Mouse (Mus musculus) thymus, postnatal 10 days (tissue): ENCODE results near the gene Acot12.

Source experiments
- DNase-seq, 2 experiments: peaks; one replicate each; pipeline ENCODE4 v3.0.0; 2021; ENCODE audit warnings: low spot score in 2 of 2

The Acot12 gene

DNA sequence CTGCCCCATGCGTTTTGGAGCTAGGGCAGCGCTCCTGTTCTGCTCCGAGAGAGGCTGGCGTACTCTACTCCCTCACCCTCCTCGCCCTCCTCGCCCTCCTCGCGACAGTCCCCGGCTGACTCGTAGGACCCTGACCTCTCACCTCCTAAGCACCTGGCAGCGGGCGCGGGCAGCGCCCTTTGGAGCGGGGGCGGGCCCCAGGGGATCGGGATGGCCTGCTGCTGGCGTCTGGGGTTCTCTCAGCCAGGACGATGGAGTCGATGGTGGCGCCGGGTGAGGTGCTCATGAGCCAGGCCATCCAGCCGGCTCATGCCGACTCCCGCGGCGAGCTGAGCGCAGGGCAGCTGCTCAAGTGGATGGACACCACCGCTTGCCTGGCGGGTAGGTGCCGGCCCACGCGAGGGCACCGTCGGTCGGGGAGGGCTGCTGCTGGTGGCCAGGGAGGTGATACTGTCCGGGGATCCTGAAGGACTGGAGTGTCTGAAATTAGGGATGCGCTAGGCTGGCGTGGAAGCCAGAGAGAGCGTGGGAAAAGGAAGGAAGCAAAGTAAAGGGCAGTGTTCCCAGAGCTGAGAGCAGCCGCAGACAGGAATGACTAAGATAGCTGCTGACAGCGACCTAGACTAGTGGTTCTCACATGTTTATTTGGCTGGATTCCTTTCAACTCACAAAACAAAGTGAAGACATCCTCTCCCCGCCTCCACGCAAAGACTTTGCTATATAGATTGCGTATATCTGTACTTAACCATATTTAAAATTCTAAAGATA is at the start of gene Acot12:
Gene Acot12, plus strand, starts transcription at position 233 of the 768 bp plus-strand sequence.
- DNase-seq: no peak

DNA sequence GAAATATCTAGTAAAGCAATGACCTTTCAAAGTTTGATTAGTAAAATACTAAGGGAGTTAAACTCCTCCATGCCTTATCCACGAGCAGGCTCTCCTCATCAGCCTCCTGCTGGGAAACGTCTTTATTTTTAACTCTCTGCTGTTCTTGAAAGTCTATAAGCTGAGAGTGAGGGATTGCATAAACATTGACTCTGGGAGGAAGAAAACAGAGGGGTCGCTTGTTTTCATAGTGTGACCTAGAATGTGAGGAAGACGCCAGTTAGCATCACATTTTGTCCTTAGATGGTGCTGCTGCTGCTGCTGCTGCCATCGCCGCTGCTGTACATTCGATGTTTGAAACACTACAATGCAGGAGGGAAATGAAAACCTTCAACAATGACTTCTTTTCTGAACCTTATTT is 47.7 kb upstream of the Acot12 start:
- DNase-seq: no peak

DNA sequence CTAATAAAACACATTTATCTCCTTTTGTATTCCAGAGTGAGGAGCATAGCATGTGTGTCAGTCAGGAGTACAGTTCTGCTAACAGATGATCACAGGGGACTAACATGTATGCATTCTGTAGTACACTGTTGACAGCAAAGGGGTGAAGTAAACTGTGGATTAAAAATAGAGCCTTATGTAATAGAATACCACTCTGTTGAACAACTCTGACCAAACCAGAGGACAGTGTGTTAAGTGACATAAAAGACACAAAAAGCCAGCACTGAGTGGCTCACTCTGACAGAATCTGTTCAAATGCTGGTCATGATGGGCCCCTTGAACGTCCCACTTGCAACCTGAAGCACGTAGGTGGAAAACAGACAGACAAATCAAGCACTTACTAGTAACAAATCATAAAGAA is 45.9 kb upstream of the Acot12 start:
- DNase-seq: no peak

DNA sequence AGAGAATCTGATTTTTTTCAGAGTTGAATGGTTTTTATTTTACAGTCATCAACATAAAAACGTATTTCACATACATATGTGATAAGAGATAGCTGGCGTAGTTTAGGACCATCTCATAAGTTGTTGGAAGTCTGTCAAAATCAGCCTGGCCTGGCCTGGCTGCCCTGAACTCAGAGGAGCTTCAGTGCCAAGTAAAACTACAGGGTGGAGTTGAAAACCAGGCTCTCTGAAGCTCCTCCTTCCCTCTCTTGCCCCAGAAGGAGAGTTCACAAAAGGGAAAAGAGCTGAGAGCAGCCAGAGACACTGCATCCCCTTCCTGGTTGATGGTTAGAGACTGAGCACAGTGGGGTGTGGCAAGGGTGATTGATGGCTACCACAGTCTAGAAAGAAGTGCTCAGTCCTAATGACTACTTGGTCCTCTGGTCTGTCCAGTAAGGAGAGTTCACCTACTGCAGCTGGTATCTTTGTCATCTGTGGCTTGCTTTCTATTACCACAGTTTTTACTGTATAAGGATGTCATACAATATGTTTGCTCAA is 45.1 kb upstream of the Acot12 start:
- no peak for DNase-seq

DNA sequence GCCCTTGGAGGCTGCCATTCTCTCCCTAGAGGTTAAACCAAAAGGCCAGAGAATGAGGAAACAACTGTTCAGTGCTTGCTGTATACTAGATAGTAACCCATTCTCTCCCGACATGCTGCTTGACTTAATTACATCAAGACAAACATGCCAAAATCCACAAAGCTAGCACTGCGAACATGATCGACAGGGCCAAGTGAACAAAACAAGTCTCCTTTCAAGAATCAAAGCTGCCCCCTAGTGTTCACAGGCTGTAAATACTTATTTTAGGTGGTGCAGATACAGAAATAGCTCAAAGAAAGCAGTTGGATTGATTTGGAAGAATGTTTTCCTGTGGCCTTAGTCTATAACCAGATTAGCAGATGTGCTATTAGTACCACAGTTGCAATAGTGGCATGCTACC is 44.3 kb upstream of the Acot12 start:
- DNase-seq: peak; percentile 15 to 74

DNA sequence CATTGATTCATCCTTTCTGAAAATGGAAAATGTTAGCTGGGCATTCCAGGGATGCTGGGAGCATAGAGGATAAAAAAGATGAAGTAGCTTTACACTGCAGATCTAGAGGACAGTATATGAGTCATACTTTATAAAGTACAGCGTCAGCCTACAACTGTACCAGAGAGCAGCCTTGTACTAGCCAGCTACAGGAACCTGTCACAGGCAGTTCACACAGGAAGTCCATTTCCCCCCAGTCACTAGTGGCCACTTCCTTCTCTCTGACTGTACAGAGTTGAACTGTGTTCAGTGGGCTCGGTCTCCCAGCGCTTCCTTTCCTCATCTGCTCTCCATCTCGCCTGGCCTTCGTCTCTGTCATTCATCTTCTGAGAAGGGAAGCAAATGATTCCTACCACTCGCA is 39.0 kb upstream of the Acot12 start:
- no peak for DNase-seq

DNA sequence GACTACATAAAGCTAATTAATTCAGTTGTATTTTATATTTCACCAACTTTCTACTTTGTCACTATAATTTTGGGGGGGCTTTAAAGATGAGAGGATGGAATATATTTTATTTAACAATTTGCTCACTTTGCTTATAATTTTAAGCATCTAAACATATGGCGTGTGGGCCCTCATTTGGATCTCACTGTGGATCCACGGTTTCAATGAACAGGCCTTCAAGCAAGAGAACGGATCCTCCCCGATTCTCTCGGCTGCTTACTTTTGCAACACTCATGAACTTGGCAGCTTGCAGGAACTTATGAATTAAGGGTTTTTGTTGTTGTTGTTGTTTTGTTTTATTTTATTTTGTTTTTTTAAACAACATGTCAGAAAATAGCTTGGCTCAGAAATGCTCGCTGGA is 21.8 kb upstream of the Acot12 start:
- no peak for DNase-seq

DNA sequence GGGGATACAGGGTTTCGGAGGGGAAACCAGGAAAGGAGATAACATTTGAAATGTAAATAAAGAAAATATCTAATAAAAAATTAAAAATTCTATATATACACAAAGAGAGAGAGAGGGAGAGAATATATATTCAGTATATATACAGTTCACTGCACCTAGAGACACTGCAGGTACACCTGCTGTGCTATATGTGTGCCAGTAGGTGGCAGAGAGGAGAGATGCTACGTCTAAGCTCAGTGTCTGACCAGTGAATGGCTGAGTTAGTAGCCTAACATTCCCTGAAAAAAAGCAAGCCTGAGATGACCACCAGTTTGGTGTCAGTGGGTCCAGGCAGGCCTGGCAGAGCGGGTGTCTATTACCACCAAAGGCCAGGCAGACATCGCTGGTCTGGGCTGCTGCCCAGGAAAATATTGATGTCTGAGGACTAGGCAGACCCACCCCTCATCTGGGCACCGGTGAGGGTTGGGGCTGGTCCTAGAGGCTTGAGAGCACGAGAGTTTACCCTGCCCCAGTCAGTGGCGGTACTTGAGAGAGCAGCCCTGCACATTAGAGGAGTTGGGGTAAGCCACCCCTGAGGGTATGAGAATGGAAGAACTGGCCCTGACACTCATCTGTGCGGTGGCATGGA is 18.1 kb upstream of the Acot12 start:
- no peak for DNase-seq

DNA sequence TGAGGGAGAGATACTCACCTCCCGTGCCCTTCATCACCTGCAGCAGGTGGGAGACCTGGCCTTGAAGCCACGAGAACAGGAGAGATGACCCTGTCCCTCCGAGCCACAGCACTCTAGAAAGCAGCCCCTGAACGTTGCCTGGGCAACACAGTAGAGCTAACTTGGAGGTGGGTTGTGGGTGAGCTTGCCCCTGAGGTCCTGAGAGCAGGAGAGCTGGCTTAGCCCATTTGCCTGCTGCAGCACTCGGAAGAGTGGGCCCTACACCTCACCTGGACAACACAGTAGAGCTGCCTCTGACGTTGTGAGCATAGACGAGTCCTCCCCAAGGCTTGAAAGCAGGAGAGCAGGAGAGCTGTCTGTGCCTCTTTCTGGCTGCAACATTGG is 17.6 kb upstream of the Acot12 start:
- no peak for DNase-seq

DNA sequence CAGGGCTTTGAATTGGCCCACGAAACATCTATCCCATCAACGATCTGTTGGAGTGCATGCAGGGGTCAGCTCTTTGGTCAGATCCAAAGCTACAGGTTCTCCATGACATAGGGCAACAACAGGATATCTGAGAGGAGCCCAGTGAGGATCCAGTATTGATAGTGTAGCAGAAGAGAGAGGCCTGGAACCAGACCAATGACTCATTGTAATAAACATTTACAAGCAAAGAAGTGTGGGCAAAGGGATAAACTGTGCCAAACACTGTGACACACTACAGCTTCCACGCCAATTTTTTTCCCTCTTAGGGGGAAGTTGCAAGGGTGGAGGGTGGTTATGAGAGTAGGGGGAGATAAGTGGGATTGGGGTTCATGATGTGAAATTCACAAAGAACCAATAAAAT is 17.1 kb upstream of the Acot12 start:
- no peak for DNase-seq

DNA sequence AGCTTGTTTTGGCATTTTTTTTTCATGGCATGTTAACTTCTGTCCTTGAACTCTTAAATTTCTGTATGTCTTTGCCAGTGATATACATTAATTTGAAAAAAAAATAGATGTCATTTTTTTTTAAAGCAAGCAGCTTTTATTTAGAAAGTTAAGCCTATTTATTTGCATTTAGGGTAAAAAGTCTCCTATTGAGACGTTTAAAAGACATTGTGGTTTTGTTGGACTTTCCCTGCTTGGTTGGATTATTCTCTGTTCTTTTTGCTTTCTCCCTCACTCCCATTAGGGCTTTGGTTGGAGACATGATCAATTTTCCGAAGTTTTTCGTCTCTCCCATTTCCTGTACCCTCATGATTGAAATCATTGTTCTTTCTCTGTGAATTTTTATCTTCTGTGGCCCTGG is 16.2 kb upstream of the Acot12 start:
- no peak for DNase-seq

DNA sequence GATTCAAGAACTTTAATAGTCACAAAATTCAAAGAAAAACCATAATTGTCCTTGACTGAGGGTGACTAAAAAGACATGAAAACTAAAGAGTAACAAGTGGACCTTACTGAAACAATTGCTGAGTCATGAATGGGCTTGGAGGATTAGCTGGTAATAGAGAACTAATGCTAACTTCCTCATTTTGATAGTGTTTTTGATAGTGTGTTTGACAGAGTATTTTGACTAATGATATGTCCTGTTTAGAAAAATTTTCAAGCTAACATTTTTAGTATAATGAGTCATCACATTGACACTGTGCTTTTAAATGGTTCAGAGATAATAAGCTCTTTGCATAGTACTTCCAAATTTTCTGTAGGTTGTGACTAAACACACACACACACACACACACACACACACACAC is 13.4 kb upstream of the Acot12 start:
- no peak for DNase-seq

DNA sequence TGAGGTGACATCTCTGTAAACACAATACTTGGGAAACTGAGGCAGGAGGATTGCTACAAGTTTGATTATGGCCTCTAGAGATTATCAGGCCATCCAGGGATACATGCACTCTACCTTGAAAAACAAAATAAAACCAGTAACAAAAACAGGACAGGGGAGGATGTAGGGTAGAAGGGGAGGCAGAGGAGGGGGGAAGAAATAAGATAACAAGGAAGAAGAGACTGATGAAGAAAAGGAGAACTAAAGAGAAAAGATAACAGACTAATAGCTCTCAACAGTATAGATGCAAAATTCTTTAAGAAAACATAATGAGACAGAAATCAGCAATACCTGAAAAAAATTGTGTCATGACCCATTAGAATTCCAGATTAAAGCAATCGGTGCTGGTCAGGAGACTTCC is 4.1 kb upstream of the Acot12 start:
- no peak for DNase-seq

DNA sequence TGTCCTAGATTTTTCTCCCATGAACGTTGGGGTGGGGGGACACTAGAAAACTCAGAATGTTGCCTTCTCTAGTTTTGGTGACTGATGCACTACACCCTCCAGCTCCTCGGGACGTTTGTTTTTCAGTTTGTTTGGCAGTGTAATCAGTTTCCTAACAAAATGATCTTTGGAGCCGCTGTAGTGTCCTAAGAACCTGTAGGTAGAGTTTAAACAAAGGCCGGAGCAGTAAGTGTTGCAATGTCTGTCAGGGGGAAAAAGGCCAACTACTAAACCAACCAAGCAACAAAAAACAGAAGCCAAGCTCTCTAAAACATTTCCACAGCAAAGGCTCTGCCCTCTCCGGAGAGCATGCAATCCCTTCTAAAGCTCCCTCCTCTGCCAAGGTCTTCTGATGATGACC is 461 bp upstream of the Acot12 start:
- no peak for DNase-seq

DNA sequence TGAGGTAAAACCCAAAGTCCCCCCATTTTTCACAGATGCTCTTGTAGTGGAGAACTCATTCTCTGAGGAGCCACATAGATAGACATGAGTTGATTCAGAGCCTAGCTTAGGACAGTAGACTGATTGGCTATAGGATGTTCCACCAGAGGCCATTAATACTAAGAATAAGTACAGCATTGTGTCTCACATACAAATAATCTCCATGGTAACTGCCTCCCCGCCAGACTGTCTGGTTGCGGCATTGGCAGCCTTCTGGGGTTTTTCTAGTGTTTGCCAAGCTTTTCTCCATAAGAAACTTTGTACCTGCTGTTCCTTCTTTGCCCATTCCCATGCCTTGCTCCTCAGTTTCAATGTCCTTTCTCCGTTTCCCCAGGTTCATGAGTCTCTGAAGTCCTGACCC is 1.9 kb downstream of the Acot12 start:
- DNase-seq: no peak

DNA sequence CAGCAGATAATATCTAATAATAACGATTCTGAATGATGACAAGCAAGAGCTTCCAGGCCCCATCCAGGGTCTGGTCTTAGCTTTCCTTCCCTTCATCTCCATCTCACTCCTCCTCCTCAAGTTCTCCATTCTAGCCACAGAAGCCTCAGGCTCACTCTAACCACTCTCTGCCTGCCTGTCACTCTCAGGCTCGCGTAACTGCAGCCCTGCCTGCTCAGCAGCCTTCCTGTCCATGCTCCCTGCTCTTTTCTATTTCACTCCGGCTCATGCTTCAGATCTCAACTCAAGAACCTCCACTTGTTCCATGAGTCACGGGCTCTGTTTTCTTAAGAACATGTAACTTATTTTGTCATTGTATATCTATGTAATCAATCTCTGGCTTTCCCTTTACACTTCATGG is 5.2 kb downstream of the Acot12 start:
- no peak for DNase-seq

DNA sequence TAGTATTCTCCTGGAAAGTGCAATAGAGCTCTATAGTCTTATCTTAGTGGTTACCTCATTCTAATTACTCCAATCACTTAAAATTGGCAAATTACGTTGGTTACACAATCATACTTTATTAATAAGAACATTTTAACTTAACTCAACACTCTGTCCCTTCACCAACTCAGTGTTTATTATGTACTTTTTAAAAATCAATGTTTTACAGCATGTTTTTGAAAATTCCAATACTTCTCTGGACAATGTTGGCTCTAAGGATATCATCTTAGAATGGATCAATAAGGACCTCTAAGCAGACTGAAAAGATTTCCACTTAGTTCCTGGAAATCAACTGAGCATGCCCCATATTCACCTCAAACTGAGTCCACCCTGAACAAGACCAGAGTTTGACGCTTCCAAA is 7.1 kb downstream of the Acot12 start:
- no peak for DNase-seq

DNA sequence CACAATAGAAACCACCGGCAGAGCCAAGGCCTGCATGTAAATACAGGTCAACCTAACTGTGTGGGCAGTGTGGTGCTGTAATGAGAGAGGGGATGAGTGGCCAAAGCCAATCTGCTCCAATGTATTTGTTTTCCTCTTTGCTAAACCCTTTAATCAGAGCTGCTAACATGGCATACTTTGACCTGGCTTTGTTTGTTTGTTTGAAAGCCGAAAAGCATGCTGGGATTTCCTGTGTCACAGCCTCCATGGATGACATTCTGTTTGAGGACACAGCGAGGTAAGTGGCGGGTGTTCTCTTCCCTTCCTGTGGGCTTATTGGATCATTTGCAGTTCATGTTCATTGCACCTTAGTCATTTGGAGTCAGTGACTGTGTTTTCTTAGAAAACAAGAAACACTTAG is 8.7 kb downstream of the Acot12 start:
- no peak for DNase-seq

DNA sequence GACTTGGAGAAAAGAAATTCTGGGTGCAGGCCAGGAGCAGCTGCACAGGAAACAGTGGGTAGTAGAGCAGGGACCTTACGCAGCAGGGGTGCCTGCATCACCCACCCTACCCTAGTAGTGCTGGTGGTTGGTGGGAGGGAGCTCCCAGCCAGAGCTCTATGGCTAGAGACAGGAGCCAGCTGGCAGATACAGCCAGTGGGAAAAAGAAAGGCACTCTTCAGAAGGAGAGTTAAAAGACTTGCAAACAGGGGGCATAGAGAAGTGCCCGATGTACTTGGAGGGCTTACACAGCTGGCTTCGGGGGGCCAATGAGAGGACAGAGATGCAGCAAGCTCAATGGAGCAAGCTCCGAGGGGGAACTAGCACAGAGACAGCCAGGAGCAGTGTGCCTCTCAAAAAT is 12.4 kb downstream of the Acot12 start:
- peak; percentile 18 to 25 for DNase-seq

DNA sequence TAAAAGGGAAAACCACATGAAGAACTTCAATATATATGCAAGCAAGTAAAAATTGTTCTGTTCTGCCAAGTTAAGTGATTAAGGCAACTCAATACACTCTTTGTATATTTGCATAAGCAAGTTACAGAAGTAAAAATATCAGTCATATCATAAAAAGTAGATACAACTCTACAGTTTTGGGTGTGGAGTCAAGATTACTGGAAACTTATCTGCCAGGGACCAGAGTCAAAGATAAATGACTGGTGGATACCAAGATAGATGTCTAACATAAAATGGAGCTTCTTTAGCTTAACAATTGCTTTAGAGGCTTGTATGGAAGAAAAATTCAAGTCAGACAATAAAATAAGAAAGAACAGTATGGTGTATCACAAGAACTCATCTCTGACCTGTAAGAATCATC is 13.4 kb downstream of the Acot12 start:
- no peak for DNase-seq

DNA sequence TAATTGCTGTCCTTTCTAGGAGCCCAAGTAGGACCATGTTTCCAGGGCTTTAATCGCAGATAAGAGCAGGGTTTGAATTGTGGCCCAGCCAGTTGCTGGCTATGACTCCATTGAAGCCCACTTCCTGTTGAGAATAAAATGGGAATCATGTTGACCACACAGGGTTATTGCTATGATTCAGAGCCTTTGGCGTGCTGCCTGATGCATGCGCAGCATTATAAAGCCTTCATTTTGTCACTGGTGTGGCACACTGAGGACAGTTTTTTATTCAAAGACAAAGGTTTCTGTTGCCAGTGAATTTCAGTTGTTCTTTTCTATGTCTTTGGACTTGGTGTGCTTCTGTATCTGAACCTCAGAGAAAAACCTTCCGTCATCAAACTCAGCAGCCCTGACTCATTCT is 14.9 kb downstream of the Acot12 start:
- DNase-seq: no peak

DNA sequence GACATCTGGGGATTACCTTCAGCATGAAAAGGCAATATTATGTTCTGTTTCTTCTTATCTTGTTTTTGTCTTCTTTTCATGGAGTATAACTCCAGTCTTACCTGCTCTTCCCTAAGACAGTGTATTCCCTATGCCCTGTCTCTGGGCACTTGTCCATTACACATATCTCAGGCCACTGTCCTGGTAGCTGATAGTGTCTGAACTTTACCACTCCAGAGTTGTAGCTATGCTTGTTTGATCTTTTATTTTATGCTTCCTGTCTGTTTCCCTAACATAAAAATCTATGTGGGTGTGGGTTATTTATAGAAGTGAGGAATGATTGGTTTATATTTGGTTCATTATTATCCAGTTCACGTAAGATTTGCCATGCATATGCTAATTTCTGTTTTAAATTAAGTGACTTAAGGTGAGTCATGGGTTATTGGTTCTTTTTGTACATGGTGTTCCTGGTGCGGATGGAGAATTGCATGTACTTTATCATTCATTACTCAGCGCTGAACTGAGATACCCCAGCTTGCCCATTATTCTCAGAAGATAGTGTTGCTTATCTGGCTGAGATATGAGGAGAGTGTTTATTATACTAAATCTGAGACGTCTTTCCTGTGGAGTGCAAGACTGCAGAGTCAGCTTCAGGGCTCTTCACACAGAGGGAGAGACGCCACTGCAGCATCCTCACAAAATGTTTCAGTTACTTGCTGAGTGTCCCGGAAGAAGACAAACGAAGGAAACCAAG is 17.2 kb downstream of the Acot12 start:
- DNase-seq: no peak

DNA sequence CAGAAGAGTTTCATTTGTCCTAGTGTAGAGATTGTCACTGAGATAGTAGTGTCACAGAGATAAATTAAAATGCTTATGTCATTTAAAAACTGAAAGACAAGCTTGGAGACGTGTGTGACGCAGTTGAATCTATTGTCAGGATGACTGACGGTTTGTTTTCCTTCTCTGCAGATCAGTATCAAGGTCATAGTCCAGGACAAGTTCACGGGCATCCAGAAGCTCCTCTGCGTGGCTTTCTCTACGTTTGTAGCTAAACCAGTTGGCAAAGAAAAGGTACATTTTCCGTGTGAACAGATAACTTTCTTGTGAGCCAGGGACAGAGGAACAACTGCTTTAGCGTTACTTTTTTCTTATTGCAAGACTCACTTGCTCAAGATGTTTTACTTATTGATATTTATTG is 18.5 kb downstream of the Acot12 start:
- DNase-seq: no peak
